Mouse (Mus musculus): ENCODE measurements around the gene Cend1. TPM values are rescaled to one million over a fixed set of nuclear protein-coding genes. Genes with fewer than 3 reads are reported as not detected.
A peak's percentile ranks its signal among the peaks of the same experiment; 100 is the strongest.

Gene Cend1
- polyA plus RNA-seq, 1 experiment: not detected

DNA sequence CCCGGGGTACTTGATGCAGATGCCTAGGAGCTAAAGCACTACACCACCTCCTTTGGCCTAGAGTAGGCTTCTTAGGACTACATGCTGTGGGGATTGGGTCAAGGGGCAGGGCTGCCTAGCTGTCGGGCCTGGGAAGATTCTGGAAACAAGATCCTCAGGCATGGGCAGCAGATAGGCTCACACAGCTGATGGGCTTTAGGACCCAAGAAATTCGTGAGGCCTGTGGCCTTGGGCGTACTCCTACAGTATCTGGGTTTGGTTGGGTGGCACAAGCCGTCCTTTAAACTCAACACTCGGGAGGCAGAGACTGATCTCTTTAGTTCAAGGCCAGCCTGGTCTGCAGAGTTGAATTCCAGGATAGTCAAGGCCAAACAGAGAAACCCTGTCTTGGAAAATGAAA lies 42.9 kb upstream of the Cend1 start:
- Histone ChIP-seq H3K27me3 (replicated peaks) (no peaks in the 10 kb centered on the region), H3K4me1 (peaks cover 83% of the 10 kb centered on the region), H3K36me3 (replicated peaks; ENCODE audit: low read length) (peaks cover 44% of the 10 kb centered on the region), H3K4me3 (replicated peaks) (no peak overlapping the region), H3K9me3 (no peaks in the 10 kb centered on the region)
- TF ChIP-seq FLI1 (IDR thresholded peaks at IDR 0.05; ENCODE audit: low read length) (no peak), GATA1 (IDR thresholded peaks at IDR 0.05; ENCODE audit: borderline replicate concordance, low read length) (no peak)

DNA sequence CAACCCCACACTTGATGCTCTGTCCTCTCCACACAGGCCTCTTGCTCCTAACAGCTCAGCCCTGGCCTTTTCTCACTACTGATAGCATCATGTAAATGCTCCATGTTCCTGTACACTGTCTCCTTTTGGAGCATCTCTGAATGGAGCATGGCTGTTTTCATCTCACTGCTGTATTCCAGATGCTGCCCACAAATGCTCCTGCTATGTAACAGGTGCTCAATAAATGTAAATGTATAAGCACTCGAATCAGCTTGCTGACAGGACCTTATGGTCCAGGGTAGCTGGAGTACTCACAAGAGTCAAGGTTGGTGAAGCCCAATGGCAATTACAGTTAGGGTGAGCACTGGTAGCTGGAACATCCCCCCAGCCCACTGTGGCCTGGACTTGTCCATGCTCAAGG lies 41.9 kb upstream of the Cend1 start:
- no peaks in the 10 kb centered on the region for H3K9me3 ChIP-seq
- H3K4me1 ChIP-seq: peaks cover 82% of the 10 kb centered on the region
- no peaks in the 10 kb centered on the region for H3K27me3 ChIP-seq (replicated peaks)
- H3K4me3 ChIP-seq (replicated peaks): peak overlapping the region; percentile 46
- TF ChIP-seq FLI1 (IDR thresholded peaks at IDR 0.05; ENCODE audit: low read length) (no peak), GATA1 (IDR thresholded peaks at IDR 0.05; ENCODE audit: borderline replicate concordance, low read length) (no peak)
- peaks cover 44% of the 10 kb centered on the region for H3K36me3 ChIP-seq (replicated peaks; ENCODE audit: low read length)

DNA sequence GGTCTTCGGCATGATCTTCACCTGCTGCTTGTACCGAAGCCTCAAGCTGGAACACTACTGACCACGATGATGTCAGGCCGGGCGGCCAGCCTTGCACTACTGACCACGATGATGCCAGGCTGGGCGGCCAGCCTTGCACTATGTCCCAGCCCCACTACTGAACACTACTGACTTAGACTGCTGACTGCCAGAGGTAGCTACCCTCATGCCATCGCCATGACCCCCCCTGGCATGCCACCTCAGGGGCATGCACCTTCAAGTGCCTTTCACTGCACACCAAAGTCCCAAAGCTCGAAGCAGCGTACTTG lies 41.3 kb upstream of the Cend1 start:
- Histone ChIP-seq H3K27me3 (replicated peaks) (no peaks in the 10 kb centered on the region), H3K4me3 (replicated peaks) (peak overlapping the region; percentile 99), H3K9me3 (no peaks in the 10 kb centered on the region), H3K36me3 (replicated peaks; ENCODE audit: low read length) (peaks cover 44% of the 10 kb centered on the region), H3K4me1 (peaks cover 82% of the 10 kb centered on the region)
- no peak for TF ChIP-seq FLI1 (IDR thresholded peaks at IDR 0.05; ENCODE audit: low read length)

DNA sequence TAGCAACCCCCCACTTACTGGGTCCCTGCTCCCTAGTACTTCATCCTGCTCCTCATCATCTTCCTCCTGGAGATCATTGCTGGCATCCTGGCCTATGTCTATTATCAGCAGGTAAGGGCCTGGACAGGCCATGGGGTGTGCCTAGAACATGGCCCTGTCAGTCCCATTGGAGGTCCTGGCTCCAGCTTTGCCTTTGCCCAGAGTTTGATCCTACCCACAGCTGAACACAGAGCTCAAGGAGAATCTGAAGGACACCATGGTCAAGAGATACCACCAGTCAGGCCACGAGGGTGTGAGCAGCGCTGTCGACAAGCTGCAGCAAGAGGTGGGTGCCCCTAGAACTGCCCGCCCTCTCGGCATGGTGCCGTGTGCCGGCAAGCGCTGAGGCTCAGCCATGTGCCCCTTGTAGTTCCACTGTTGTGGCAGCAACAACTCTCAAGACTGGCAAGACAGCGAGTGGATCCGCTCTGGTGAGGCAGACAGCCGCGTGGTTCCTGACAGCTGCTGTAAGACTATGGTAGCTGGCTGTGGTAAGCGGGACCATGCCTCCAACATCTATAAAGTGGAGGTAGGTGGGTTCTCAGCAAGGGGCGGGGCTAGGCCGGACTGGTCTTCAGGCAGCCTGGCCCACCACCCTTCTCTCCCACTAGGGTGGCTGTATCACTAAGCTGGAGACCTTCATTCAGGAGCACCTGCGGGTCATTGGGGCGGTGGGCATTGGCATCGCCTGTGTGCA lies 40.8 kb upstream of the Cend1 start:
- Histone ChIP-seq H3K36me3 (replicated peaks; ENCODE audit: low read length) (peaks cover 45% of the 10 kb centered on the region), H3K9me3 (no peaks in the 10 kb centered on the region), H3K4me1 (peaks cover 85% of the 10 kb centered on the region), H3K4me3 (replicated peaks) (peak overlapping the region; percentile 99), H3K27me3 (replicated peaks) (no peaks in the 10 kb centered on the region)
- TF ChIP-seq FLI1 (IDR thresholded peaks at IDR 0.05; ENCODE audit: low read length) (no peak), GATA1 (IDR thresholded peaks at IDR 0.05; ENCODE audit: borderline replicate concordance, low read length) (no peak)

DNA sequence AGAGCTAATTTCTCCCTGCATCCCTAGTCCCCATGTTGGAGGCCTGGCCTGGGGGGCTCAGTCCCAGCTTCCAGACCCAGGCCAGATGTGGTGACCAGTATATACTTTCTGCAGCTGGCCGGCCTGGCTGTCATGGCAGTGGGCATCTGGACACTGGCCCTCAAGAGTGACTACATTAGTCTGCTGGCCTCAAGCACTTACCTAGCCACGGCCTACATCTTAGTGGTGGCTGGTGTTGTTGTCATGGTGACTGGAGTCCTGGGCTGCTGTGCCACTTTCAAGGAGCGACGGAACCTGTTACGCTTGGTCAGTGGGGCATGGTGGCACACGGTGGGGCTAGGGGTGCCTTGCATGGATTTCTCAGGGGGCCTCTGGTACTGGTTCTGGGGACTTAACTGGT lies 40.1 kb upstream of the Cend1 start:
- Histone ChIP-seq H3K4me3 (replicated peaks) (peak overlapping the region; percentile 99), H3K4me1 (peaks cover 92% of the 10 kb centered on the region)

DNA sequence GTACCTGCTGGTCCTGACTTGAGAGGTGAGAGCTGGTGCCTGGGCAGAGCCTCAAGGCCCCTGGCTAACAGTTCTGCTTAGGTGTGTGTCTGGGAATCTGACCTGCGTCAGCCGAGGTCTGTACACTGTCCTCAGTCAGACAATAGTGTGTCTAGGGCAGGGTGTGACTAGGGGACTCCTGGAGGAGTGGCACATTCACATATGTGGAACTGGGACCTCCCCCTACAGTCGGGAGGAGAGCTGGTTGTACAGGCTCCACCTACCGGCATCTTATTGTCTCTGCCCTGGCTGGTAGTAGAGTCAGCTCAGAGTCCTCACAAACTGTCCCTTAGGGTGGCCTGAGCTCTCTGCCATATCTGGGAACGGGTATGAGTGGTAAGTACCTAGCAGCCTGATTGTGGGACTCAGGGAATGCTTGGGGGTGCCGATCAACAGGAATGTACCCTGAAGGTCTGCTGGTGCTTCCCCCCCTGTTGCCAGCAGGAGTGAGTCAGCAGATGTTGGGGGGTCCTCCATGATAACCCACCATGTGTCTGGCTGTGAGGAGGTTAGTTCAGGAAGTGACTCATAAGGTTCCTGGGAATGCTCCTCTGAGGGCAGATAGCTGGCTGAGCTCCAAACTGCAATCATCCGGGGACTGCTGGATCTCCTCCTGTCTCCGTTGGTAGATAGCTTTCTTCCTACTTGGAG lies 39.4 kb upstream of the Cend1 start:
- peaks cover 57% of the 10 kb centered on the region for H3K36me3 ChIP-seq (replicated peaks; ENCODE audit: low read length)
- TF ChIP-seq FLI1 (IDR thresholded peaks at IDR 0.05; ENCODE audit: low read length) (no peak), GATA1 (IDR thresholded peaks at IDR 0.05; ENCODE audit: borderline replicate concordance, low read length) (no peak)
- H3K4me3 ChIP-seq (replicated peaks): peak overlapping the region; percentile 99
- H3K4me1 ChIP-seq: peaks cover 92% of the 10 kb centered on the region
- no peaks in the 10 kb centered on the region for H3K9me3 ChIP-seq
- no peaks in the 10 kb centered on the region for H3K27me3 ChIP-seq (replicated peaks)

More for the DNA sequence above, 40.1 kb upstream of the Cend1 start:
- no peak for TF ChIP-seq FLI1 (IDR thresholded peaks at IDR 0.05; ENCODE audit: low read length)
- Histone ChIP-seq H3K27me3 (replicated peaks) (no peaks in the 10 kb centered on the region), H3K36me3 (replicated peaks; ENCODE audit: low read length) (peaks cover 50% of the 10 kb centered on the region), H3K9me3 (no peaks in the 10 kb centered on the region)

DNA sequence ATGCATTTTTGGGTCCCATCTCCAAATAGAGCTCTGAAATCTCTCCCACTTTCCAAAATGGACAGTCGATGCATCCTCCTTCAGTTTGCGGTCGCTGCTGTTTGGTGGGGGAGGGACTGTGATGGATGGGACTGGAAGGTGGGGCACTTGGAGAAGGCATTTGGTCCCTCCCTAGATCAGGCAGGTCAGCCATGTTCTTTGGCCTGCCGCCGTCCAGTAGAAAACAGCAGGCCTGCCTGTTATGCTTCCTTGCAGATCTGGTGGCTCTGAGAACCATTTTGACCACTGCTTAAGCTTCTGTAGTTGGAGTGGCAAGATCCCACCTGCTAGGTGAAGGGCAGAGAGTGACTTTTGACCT lies 38.9 kb upstream of the Cend1 start:
- Histone ChIP-seq H3K4me1 (peaks cover 92% of the 10 kb centered on the region), H3K27me3 (replicated peaks) (peaks cover 3% of the 10 kb centered on the region), H3K4me3 (replicated peaks) (peak overlapping the region; percentile 99), H3K36me3 (replicated peaks; ENCODE audit: low read length) (peaks cover 57% of the 10 kb centered on the region), H3K9me3 (no peaks in the 10 kb centered on the region)
- no peak for TF ChIP-seq GATA1 (IDR thresholded peaks at IDR 0.05; ENCODE audit: borderline replicate concordance, low read length)
- no peak for TF ChIP-seq FLI1 (IDR thresholded peaks at IDR 0.05; ENCODE audit: low read length)

DNA sequence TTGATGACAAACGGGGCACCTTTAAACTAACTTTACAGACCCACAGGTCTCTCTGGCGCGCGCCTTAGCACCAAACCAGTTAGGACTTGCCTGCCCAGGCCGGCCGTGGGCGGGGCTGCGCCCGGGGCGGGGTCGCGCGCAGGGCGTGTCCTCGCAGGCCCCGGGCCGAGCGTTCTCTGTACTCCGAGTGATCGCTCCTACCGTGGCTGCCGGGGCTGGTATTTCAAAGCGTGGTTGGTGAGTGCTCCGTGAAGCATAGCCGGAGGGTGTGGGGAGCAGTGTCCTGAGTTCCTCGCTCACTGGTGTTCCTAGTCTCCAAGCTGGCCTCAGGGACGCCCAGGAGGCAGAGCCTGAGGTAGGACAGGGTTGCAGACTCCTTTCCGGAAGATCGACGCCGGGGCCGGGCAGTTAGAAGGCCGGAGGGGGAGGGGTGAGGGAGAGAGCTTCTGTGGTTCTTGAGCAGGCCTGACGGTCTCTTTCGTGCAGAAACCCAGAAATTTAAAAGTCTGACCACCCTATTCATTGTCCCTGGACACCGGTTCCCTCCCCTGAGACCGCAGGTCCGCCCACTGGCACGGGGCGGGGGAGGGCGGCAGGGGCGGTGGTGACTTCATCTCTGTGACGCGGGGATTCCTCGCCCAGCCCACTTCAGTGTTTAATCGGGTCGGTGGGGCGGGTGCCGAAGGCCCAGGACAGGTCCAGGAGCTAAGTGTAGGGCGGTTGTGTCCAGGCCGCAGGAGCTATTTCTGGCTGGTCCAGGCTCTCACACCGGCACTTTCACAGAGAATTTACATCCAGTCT lies 38.1 kb upstream of the Cend1 start, which contains the start of gene Cd151:
Gene Cd151, plus strand, starts transcription at position 163 of the 801 bp plus-strand sequence.
- TF ChIP-seq FLI1 (IDR thresholded peaks at IDR 0.05; ENCODE audit: low read length) (no peak), GATA1 (IDR thresholded peaks at IDR 0.05; ENCODE audit: borderline replicate concordance, low read length) (no peak)

DNA sequence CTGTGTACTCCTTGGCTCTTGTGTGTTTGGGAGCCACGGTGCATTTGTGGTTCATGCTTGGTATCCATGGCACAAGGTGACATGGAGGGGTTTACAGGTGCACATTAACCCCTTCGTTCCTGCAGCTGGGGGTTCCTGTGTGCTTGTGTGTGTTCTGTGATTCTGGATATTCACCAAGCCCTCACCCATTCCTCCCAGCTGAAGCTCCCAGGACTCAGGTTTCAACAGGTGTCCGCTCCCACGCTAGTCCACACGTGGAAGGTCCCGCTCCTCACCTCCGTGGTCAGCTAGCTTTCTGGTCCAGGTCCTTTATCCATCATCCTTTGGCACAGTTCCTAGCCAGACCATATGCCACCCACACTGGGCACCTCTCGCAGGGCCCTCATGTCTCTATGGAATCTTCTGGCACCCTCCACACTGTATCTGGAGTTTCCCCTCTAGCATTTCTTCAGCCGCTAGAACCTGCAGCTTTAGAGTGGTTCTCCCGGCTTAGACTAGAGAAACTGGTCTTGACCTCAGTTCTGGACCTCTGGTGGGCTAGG lies 37.4 kb upstream of the Cend1 start:
- H3K27me3 ChIP-seq (replicated peaks): peaks cover 12% of the 10 kb centered on the region
- no peaks in the 10 kb centered on the region for H3K9me3 ChIP-seq
- peaks cover 45% of the 10 kb centered on the region for H3K36me3 ChIP-seq (replicated peaks; ENCODE audit: low read length)
- TF ChIP-seq GATA1 (IDR thresholded peaks at IDR 0.05; ENCODE audit: borderline replicate concordance, low read length) (no peak), FLI1 (IDR thresholded peaks at IDR 0.05; ENCODE audit: low read length) (no peak)
- H3K4me1 ChIP-seq: peaks cover 94% of the 10 kb centered on the region
- H3K4me3 ChIP-seq (replicated peaks): peak overlapping the region; percentile 99

More for the DNA sequence above, 38.1 kb upstream of the Cend1 start, which contains the start of gene Cd151:
- Histone ChIP-seq H3K4me1 (peaks cover 92% of the 10 kb centered on the region), H3K9me3 (no peaks in the 10 kb centered on the region), H3K27me3 (replicated peaks) (peaks cover 5% of the 10 kb centered on the region), H3K36me3 (replicated peaks; ENCODE audit: low read length) (peaks cover 51% of the 10 kb centered on the region), H3K4me3 (replicated peaks) (peak within 1 kb of the TSS; percentile 99)

All from megakaryocyte, embryonic 14.5 days (primary cell).